10 mouse cellular contexts compared by ENCODE assay signal in genomic region chr17:48544722-48545121, GRCm38 (mm10).
DNase-seq lines count a peak whose midpoint lies in the region; ATAC-seq and TF ChIP-seq lines count a peak whose summit lies in the region.
"Had no signal": no experiment of that assay in that cellular context is flagged by ENCODE, and none has a peak within 500 bp of the region (broad histone marks: within the 10 kb centered on the region; RNA-seq: fewer than 3 reads in every experiment).

No protein-coding gene starts in this region.

- no peak overlapping the region for H3K9ac ChIP-seq in liver, postnatal 0 days (replicated peaks)
- H3K9ac ChIP-seq in liver, embryonic 12.5 days: no peak overlapping the region
- no peak overlapping the region for H3K9ac ChIP-seq in stomach, postnatal 0 days (ENCODE audit: low read length)
- H3K9ac ChIP-seq in forebrain, embryonic 15.5 days (replicated peaks): no peak overlapping the region
- H3K9ac ChIP-seq: neural tube, embryonic 13.5 days had no signal

- ATAC-seq in liver, postnatal 0 days: no peak
- peak; percentile 30; the same call in 1 of the 2 replicates for ATAC-seq in liver, embryonic 12.5 days
- peak; percentile 47; the same call in 1 of the 2 replicates for ATAC-seq in stomach, postnatal 0 days (ENCODE audit: low FRiP score, low TSS enrichment)
- ATAC-seq in forebrain, embryonic 15.5 days (replicated peaks): no peak

- no peak for TF ChIP-seq CTCF in liver, postnatal 0 days (IDR thresholded peaks at IDR 0.05; ENCODE audit: low read depth)
- no peak for TF ChIP-seq CTCF in stomach, postnatal 0 days (IDR thresholded peaks at IDR 0.05; ENCODE audit: low read depth)

- no peak overlapping the region for H3K4me2 ChIP-seq in liver, postnatal 0 days (ENCODE audit: low read depth, low read length)
- no peak overlapping the region for H3K4me2 ChIP-seq in liver, embryonic 12.5 days
- H3K4me2 ChIP-seq in stomach, postnatal 0 days (replicated peaks; ENCODE audit: low read depth): no peak overlapping the region
- no peak overlapping the region for H3K4me2 ChIP-seq in forebrain, embryonic 15.5 days (replicated peaks)

- no peaks in the 10 kb centered on the region for H3K27me3 ChIP-seq in liver, postnatal 0 days (ENCODE audit: insufficient read depth, low read length)
- no peaks in the 10 kb centered on the region for H3K27me3 ChIP-seq in liver, embryonic 12.5 days (replicated peaks)
- H3K27me3 ChIP-seq in stomach, postnatal 0 days (ENCODE audit: control insufficient read depth, insufficient read depth, low read length): no peaks in the 10 kb centered on the region
- no peaks in the 10 kb centered on the region for H3K27me3 ChIP-seq in forebrain, embryonic 15.5 days
- H3K27me3 ChIP-seq: neural tube, embryonic 13.5 days had no signal

- 24% methylated on average over 9 of the region's 9 CpGs for WGBS in liver, postnatal 0 days (ENCODE audit: insufficient replicate concordance)
- WGBS in liver, embryonic 12.5 days (ENCODE audit: insufficient replicate concordance): 54% methylated on average over 9 of the region's 9 CpGs
- WGBS in stomach, postnatal 0 days: 41% methylated on average over 9 of the region's 9 CpGs
- 93% methylated on average over 9 of the region's 9 CpGs for WGBS in forebrain, embryonic 15.5 days

- peak; percentile 12 for DNase-seq in liver
- DNase-seq in liver, postnatal 0 days: no peak
- peak; percentile 60 to 61 for DNase-seq in kidney, adult 8-10 months
- DNase-seq in stomach, postnatal 0 days (ENCODE audit: low spot score): no peak
- DNase-seq in gastrocnemius, postnatal 14 days: no peak
- DNase-seq: cerebellum, adult 18-20 months; thymus, postnatal 14 days had no signal

- no peaks in the 10 kb centered on the region for H3K36me3 ChIP-seq in liver, postnatal 0 days (replicated peaks; ENCODE audit: insufficient read depth, low read length)
- H3K36me3 ChIP-seq in liver, embryonic 12.5 days: no peaks in the 10 kb centered on the region
- no peaks in the 10 kb centered on the region for H3K36me3 ChIP-seq in stomach, postnatal 0 days (ENCODE audit: control insufficient read depth, insufficient read depth, low read length)
- H3K36me3 ChIP-seq in forebrain, embryonic 15.5 days: no peaks in the 10 kb centered on the region
- H3K36me3 ChIP-seq: neural tube, embryonic 13.5 days had no signal

- no peak for TF ChIP-seq EP300 in liver, postnatal 0 days (IDR thresholded peaks at IDR 0.05; ENCODE audit: low read depth)
- TF ChIP-seq EP300 in stomach, postnatal 0 days (optimal IDR thresholded peaks at IDR 0.05): no peak

- no peaks in the 10 kb centered on the region for H3K9me3 ChIP-seq in liver, postnatal 0 days (ENCODE audit: low read length)
- H3K9me3 ChIP-seq in liver, embryonic 12.5 days (replicated peaks): no peaks in the 10 kb centered on the region
- no peaks in the 10 kb centered on the region for H3K9me3 ChIP-seq in stomach, postnatal 0 days (ENCODE audit: control insufficient read depth, low read length)
- H3K9me3 ChIP-seq in forebrain, embryonic 15.5 days: no peaks in the 10 kb centered on the region
- H3K9me3 ChIP-seq: neural tube, embryonic 13.5 days had no signal

- no peak overlapping the region for H3K4me3 ChIP-seq in liver, postnatal 0 days (ENCODE audit: low read depth, low read length)
- no peak overlapping the region for H3K4me3 ChIP-seq in liver, embryonic 12.5 days
- no peak overlapping the region for H3K4me3 ChIP-seq in stomach, postnatal 0 days (ENCODE audit: low read depth, low read length)
- no peak overlapping the region for H3K4me3 ChIP-seq in forebrain, embryonic 15.5 days
- H3K4me3 ChIP-seq: neural tube, embryonic 13.5 days had no signal

- H3K4me1 ChIP-seq in liver, postnatal 0 days (ENCODE audit: insufficient read depth): no peaks in the 10 kb centered on the region
- H3K4me1 ChIP-seq in liver, embryonic 12.5 days: no peaks in the 10 kb centered on the region
- no peaks in the 10 kb centered on the region for H3K4me1 ChIP-seq in stomach, postnatal 0 days (replicated peaks; ENCODE audit: control insufficient read depth, insufficient read depth)
- peaks cover 5% of the 10 kb centered on the region for H3K4me1 ChIP-seq in forebrain, embryonic 15.5 days

- no peak overlapping the region for H3K27ac ChIP-seq in liver, postnatal 0 days (ENCODE audit: low read depth)
- no peak overlapping the region for H3K27ac ChIP-seq in liver, embryonic 12.5 days
- H3K27ac ChIP-seq in stomach, postnatal 0 days (replicated peaks): no peak overlapping the region
- H3K27ac ChIP-seq in forebrain, embryonic 15.5 days (replicated peaks): no peak overlapping the region
- H3K27ac ChIP-seq: neural tube, embryonic 13.5 days had no signal

- intact Hi-C loops in gastrocnemius, postnatal 14 days (cut with DNase I; ENCODE audit: low total_unique reads): no loop called here

Comparison
In these comparisons a context has a peak if more than half of its experiments do, and no peak if none do; other contexts are left out.
1. DNase-seq: peak in liver (single experiment) and kidney, adult 8-10 months (2 of 2); none in liver, postnatal 0 days (single experiment), stomach, postnatal 0 days (single experiment) and gastrocnemius, postnatal 14 days (single experiment).
2. ATAC-seq: peak in liver, embryonic 12.5 days (single experiment) and stomach, postnatal 0 days (single experiment); none in liver, postnatal 0 days (single experiment) and forebrain, embryonic 15.5 days (single experiment).